Mouse (Mus musculus) thymus, adult 2 months (tissue): ENCODE results near the gene Bud13. TPM values are rescaled to one million over a fixed set of nuclear protein-coding genes. Genes with fewer than 3 reads are reported as not detected.

Experiments used
- DNase-seq: peaks from one replicate; pipeline ENCODE4 v3.0.0; 2021
- H3K27ac ChIP-seq: fragments of 200-500 bp; 2 replicates; pipeline ENCODE4 v1.5.1; 2012; ENCODE audit warnings: low read length, control low read depth; ENCODE audit not compliant: control insufficient read depth, insufficient read depth
- H3K27me3 ChIP-seq: fragments of 200-500 bp; 2 replicates; pipeline ENCODE4 v1.6.1; 2012; ENCODE audit warnings: mild to moderate bottlenecking, low read length, moderate library complexity, mixed read lengths; ENCODE audit not compliant: control insufficient read depth, insufficient read depth
- H3K36me3 ChIP-seq: fragments of 200-500 bp; 2 replicates; pipeline ENCODE4 v1.6.1; 2012; ENCODE audit warnings: mild to moderate bottlenecking, low read length, moderate library complexity; ENCODE audit not compliant: control insufficient read depth, insufficient read depth
- H3K4me1 ChIP-seq: fragments of 200-500 bp; replicated peaks from 2 replicates; pipeline ENCODE4 v1.6.1; 2012; ENCODE audit warnings: low read length; ENCODE audit not compliant: control insufficient read depth, insufficient read depth
- H3K4me3 ChIP-seq: fragments of 200-500 bp; 2 replicates; pipeline ENCODE4 v1.5.1; 2012; ENCODE audit warnings: mild to moderate bottlenecking, low read length, control low read depth, moderate library complexity; ENCODE audit not compliant: control insufficient read depth, insufficient read depth
- CTCF ChIP-seq: fragments of 200-500 bp; IDR thresholded peaks from 2 replicates; pipeline ENCODE4 v1.5.1; 2012; ENCODE audit warnings: mild to moderate bottlenecking, control low read depth, low read length, moderate library complexity, borderline replicate concordance; ENCODE audit not compliant: control insufficient read depth, poor library complexity, insufficient read depth; ENCODE audit errors: extremely low read depth
- POLR2A ChIP-seq: fragments of 200-500 bp; IDR thresholded peaks from 2 replicates; pipeline ENCODE4 v1.6.1; 2012; ENCODE audit warnings: mild to moderate bottlenecking, low read length, control low read depth, moderate library complexity; ENCODE audit not compliant: control insufficient read depth, poor library complexity, insufficient read depth; ENCODE audit errors: extremely low read depth
- WGBS: fragments of 180-500 bp; shearing (Covaris S2); methylation state at CpG from one replicate; pipeline ENCODE4 v1.1.7; 2018; 5-methylcytosine and 5-hydroxymethylcytosine counted together
- polyA plus RNA-seq: library from polyadenylated mRNA; depleted of rRNA; stranded (reverse); fragments of >200 nt; gene quantifications from 2 replicates; pipeline ENCODE4 v1.2.3, GENCODE M21; 2012

Gene Bud13
- polyA plus RNA-seq, 1 experiment, result 19.9 TPM

- no peak for DNase-seq
- Histone ChIP-seq H3K27ac (no peak overlapping the region), H3K4me3 (no peak overlapping the region), H3K36me3 (peaks cover 30% of the 10 kb centered on the region), H3K4me1 (no peaks in the 10 kb centered on the region), H3K27me3 (no peaks in the 10 kb centered on the region)
- 92% methylated on average over 4 of the region's 4 CpGs for WGBS
- TF ChIP-seq CTCF (no peak), POLR2A (no peak)
Measured at GRCm38 (mm10) chr9:46298381-46298780, 15.6 kb downstream of the Bud13 start.

- Histone ChIP-seq H3K27me3 (no peaks in the 10 kb centered on the region), H3K4me3 (no peak overlapping the region), H3K4me1 (no peaks in the 10 kb centered on the region), H3K27ac (no peak overlapping the region), H3K36me3 (peaks cover 15% of the 10 kb centered on the region; the same call in 1 of the 2 replicates)
- WGBS, result 11% methylated on average over 2 of the region's 2 CpGs
- TF ChIP-seq CTCF (no peak), POLR2A (no peak)
- DNase-seq, result peak; percentile 58
Measured at GRCm38 (mm10) chr9:46302142-46302541, 19.3 kb downstream of the Bud13 start.

- Histone ChIP-seq H3K4me3 (no peak overlapping the region), H3K27ac (no peak overlapping the region), H3K27me3 (no peaks in the 10 kb centered on the region; the same call in 1 of the 2 replicates), H3K36me3 (no peaks in the 10 kb centered on the region), H3K4me1 (no peaks in the 10 kb centered on the region)
- TF ChIP-seq POLR2A (no peak), CTCF (no peak)
- no peak for DNase-seq
- 22% methylated on average over 7 of the region's 7 CpGs for WGBS
Measured at GRCm38 (mm10) chr9:46309121-46309520, 26.3 kb downstream of the Bud13 start.

GRCm38 (mm10) chr9:46314507-46314906 lies 31.7 kb downstream of the Bud13 start:
- Histone ChIP-seq H3K4me1 (no peaks in the 10 kb centered on the region), H3K36me3 (no peaks in the 10 kb centered on the region), H3K4me3 (no peak overlapping the region), H3K27me3 (no peaks in the 10 kb centered on the region), H3K27ac (no peak overlapping the region)
- WGBS, result 17% methylated on average over 4 of the region's 4 CpGs
- peak; percentile 68 for DNase-seq
- TF ChIP-seq CTCF (peak; percentile 87; the same call in 1 of the 2 replicates), POLR2A (no peak)

GRCm38 (mm10) chr9:46314921-46315320 lies 32.1 kb downstream of the Bud13 start:
- no peak for TF ChIP-seq CTCF
- no peak for TF ChIP-seq POLR2A
- WGBS, result 61% methylated on average over 2 of the region's 2 CpGs
- Histone ChIP-seq H3K27ac (no peak overlapping the region), H3K4me1 (no peaks in the 10 kb centered on the region), H3K27me3 (no peaks in the 10 kb centered on the region), H3K36me3 (no peaks in the 10 kb centered on the region), H3K4me3 (no peak overlapping the region)
- no peak for DNase-seq

- Histone ChIP-seq H3K27ac (no peak overlapping the region), H3K4me1 (no peaks in the 10 kb centered on the region), H3K27me3 (no peaks in the 10 kb centered on the region), H3K36me3 (no peaks in the 10 kb centered on the region), H3K4me3 (no peak overlapping the region)
- no peak for DNase-seq
- 81% methylated on average over 11 of the region's 11 CpGs for WGBS
- TF ChIP-seq CTCF, result no peak
- TF ChIP-seq POLR2A, result no peak
Measured at GRCm38 (mm10) chr9:46315807-46316365, 33.1 kb downstream of the Bud13 start.

- TF ChIP-seq POLR2A, result no peak
- no peak for TF ChIP-seq CTCF
- 78% methylated on average over 5 of the region's 5 CpGs for WGBS
- no peak for DNase-seq
- Histone ChIP-seq H3K27me3 (no peaks in the 10 kb centered on the region), H3K36me3 (no peaks in the 10 kb centered on the region), H3K4me1 (no peaks in the 10 kb centered on the region), H3K4me3 (no peak overlapping the region), H3K27ac (no peak overlapping the region)
Measured at GRCm38 (mm10) chr9:46316388-46316787, 33.6 kb downstream of the Bud13 start.
